Mouse (Mus musculus) brain, embryonic 14.5 days (tissue): Measurements from ENCODE around the gene Pbxip1.

Experiments
- CTCF ChIP-seq: fragments of 200-500 bp; IDR thresholded peaks from 2 replicates; pipeline ENCODE4 v1.5.1; 2012; ENCODE audit warnings: inconsistent platforms, mild to moderate bottlenecking, moderate library complexity, borderline replicate concordance; ENCODE audit not compliant: insufficient read depth, insufficient read length; ENCODE audit errors: extremely low read depth
- POLR2A ChIP-seq: fragments of 200-500 bp; IDR thresholded peaks from 2 replicates; pipeline ENCODE4 v1.6.1; 2012; ENCODE audit warnings: mild to moderate bottlenecking, inconsistent platforms, borderline replicate concordance; ENCODE audit not compliant: poor library complexity, insufficient read depth, insufficient read length, severe bottlenecking; ENCODE audit errors: extremely low read depth

DNA sequence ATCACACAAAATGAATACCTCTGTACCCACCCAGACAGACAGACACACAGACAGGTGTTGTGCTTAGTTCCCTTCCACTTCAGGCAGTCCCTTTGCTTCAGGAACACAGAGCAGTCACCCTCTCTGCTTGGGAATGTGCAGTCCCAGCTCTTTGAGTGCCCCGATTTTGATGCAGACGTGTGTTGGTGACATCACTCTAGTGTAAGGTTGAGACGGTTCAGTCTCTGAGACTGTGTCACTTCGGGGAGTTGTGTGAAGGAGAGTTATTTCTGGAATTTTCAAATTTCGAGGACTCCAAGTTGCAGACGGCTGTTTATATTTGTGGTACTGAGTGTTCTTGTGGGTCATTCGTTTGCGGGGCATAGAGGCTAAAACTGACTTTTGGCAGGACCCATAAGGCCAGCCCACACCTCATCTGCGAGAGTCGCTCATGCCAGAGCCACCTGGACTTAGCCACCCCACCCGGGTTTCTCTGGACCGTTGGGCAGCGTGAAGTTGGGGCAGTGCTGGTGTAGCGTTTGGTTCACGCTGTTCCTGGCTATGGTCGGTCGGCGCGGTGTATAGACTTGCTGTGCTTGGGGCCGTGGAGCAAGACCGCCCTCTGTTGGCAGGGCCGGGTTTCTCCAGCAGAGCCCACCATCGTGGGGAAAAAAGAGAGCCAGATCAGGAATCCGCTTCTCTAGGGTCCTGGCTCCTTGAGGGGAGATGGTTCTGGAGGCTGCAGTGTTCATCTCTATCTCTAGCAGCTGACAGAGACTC is 48.4 kb downstream of the Pbxip1 start:
- no peak for TF ChIP-seq POLR2A
- peak; percentile 94 for TF ChIP-seq CTCF
